11 mouse cellular contexts compared by ENCODE assay signal in the genomic region with DNA sequence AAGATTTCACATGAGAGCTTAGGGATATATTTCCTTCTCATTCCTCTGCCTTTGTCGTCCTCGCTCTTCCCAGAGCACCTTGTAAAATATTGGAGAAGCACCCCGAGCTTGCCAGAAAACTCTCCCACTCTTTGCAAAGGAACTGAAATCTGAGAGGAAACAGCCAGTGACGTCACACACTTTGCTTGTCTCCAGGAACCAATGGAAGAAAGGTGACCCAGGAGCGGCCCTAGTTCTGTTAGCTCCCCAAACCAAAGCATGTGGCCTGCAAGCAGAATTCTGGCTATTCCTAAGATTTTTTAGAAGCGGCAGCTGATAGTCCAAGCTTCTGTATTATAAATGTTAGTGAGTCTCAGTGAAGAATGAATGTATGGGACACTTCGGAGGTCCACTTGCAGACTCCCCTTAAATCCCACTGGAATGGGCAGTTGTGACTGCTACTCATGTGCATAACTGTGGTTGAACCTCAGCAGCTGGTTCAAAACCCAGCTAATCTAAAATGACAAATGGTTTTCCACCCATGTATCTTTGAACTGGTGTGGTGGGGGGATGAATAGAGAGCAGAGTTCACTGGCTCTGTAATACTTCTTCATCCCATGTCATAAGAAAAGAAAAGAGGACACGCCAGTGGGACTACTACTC. TPM values are rescaled to one million over a fixed set of nuclear protein-coding genes. Genes with fewer than 3 reads are reported as not detected.
DNase-seq lines count a peak whose midpoint lies in the region; ATAC-seq lines count a peak whose summit lies in the region.
"Had no signal": no experiment of that assay in that cellular context is flagged by ENCODE, and none has a peak within 500 bp of the region (broad histone marks: within the 10 kb centered on the region; RNA-seq: fewer than 3 reads in every experiment).

No protein-coding gene starts in this region.

- 39% methylated on average over 8 of the region's 8 CpGs for WGBS in kidney, embryonic 14.5 days
- WGBS in hindbrain, embryonic 13.5 days = 49% methylated on average over 8 of the region's 8 CpGs
- 60% methylated on average over 8 of the region's 8 CpGs for WGBS in midbrain, embryonic 15.5 days

- no peak overlapping the region for H3K27ac ChIP-seq in kidney, embryonic 14.5 days (ENCODE audit: low read depth, low read length)
- H3K27ac ChIP-seq in hindbrain, embryonic 13.5 days = peak overlapping the region; percentile 91; the same call in 1 of the 2 replicates
- H3K27ac ChIP-seq in midbrain, embryonic 15.5 days = no peak overlapping the region

- DNase-seq in kidney, postnatal 10 days = no peak
- peak; percentile 71 for DNase-seq in embryo, embryonic 11 days
- DNase-seq in right cerebral cortex, postnatal 14 days = no peak
- no peak for DNase-seq in heart, adult 11 months
- DNase-seq: cerebellum, postnatal 36 days had no signal

- H3K27me3 ChIP-seq in kidney, embryonic 14.5 days (ENCODE audit: control insufficient read depth, insufficient read depth, low read length) = 0 out of 2 replicates have a peak, but pooled peaks cover 4% of the 10 kb centered on the region
- 0 out of 2 replicates have a peak, but pooled peaks cover 3% of the 10 kb centered on the region for H3K27me3 ChIP-seq in hindbrain, embryonic 13.5 days
- 0 out of 2 replicates have a peak, but pooled peaks cover 15% of the 10 kb centered on the region for H3K27me3 ChIP-seq in midbrain, embryonic 15.5 days (replicated peaks)

- H3K4me2 ChIP-seq in kidney, embryonic 14.5 days (replicated peaks; ENCODE audit: low read depth, low read length) = peak overlapping the region; percentile 93
- H3K4me2 ChIP-seq in hindbrain, embryonic 13.5 days = peak overlapping the region; percentile 93
- H3K4me2 ChIP-seq in midbrain, embryonic 15.5 days = peak overlapping the region; percentile 96

- no peaks in the 10 kb centered on the region for H3K36me3 ChIP-seq in kidney, embryonic 14.5 days (ENCODE audit: control insufficient read depth, insufficient read depth, low read length)
- H3K36me3 ChIP-seq in hindbrain, embryonic 13.5 days = peaks cover 11% of the 10 kb centered on the region
- no peaks in the 10 kb centered on the region for H3K36me3 ChIP-seq in midbrain, embryonic 15.5 days (replicated peaks)

- no peaks in the 10 kb centered on the region for H3K9me3 ChIP-seq in kidney, embryonic 14.5 days (ENCODE audit: control insufficient read depth, low read length)
- no peaks in the 10 kb centered on the region for H3K9me3 ChIP-seq in hindbrain, embryonic 13.5 days
- no peaks in the 10 kb centered on the region for H3K9me3 ChIP-seq in midbrain, embryonic 15.5 days

- H3K4me1 ChIP-seq in kidney, embryonic 14.5 days (ENCODE audit: control insufficient read depth, insufficient read depth, low read length) = peaks cover 28% of the 10 kb centered on the region; the same call in 1 of the 2 replicates
- H3K4me1 ChIP-seq in hindbrain, embryonic 13.5 days (replicated peaks) = peaks cover 77% of the 10 kb centered on the region
- H3K4me1 ChIP-seq in midbrain, embryonic 15.5 days = peaks cover 69% of the 10 kb centered on the region

- H3K9ac ChIP-seq in kidney, embryonic 14.5 days (ENCODE audit: low read depth, low read length) = peak overlapping the region; percentile 32; the same call in 1 of the 2 replicates
- peak overlapping the region; percentile 81 for H3K9ac ChIP-seq in hindbrain, embryonic 13.5 days
- no peak overlapping the region for H3K9ac ChIP-seq in midbrain, embryonic 15.5 days

- peak overlapping the region; percentile 50 for H3K4me3 ChIP-seq in kidney, embryonic 14.5 days (ENCODE audit: low read length)
- H3K4me3 ChIP-seq in hindbrain, embryonic 13.5 days = peak overlapping the region; percentile 59
- H3K4me3 ChIP-seq in midbrain, embryonic 15.5 days = peak overlapping the region; percentile 1; the same call in 1 of the 2 replicates

- no peak for ATAC-seq in kidney, embryonic 14.5 days (ENCODE audit: low FRiP score, low TSS enrichment)
- ATAC-seq in hindbrain, embryonic 13.5 days (ENCODE audit: low FRiP score) = no peak
- no peak for ATAC-seq in midbrain, embryonic 15.5 days (replicated peaks)
- no peak for ATAC-seq in cerebellum, adult (ENCODE audit: insufficient number of reproducible peaks, low FRiP score, low TSS enrichment)
- ATAC-seq: inflammation-experienced regulatory T-cells, adult 6 months had no signal

RNA-seq across cellular contexts. Expression of a gene that starts 3.4 kb away (rescaled TPM):
- 38.1 and 70.1 TPM in 2 replicates for polyA plus RNA-seq in kidney, embryonic 14.5 days (2014; fragmentation: Nextera tagmentation; extraction: Ambion mirVana)
- polyA plus RNA-seq in hindbrain, embryonic 13.5 days (2015; fragmentation: Nextera tagmentation; extraction: Ambion mirVana) = 65.7 and 67.6 TPM in 2 replicates
- polyA plus RNA-seq in midbrain, embryonic 15.5 days (2015; fragmentation: Nextera tagmentation; extraction: Ambion mirVana) = 42.6 and 44.0 TPM in 2 replicates

RNA-seq across cellular contexts. Expression of a gene that starts 59.5 kb away (rescaled TPM):
- polyA plus RNA-seq in kidney, embryonic 14.5 days (2014; fragmentation: Nextera tagmentation; extraction: Ambion mirVana) = not detected in 2 replicates
- not detected in 2 replicates for polyA plus RNA-seq in hindbrain, embryonic 13.5 days (2015; fragmentation: Nextera tagmentation; extraction: Ambion mirVana)
- polyA plus RNA-seq in midbrain, embryonic 15.5 days (2015; fragmentation: Nextera tagmentation; extraction: Ambion mirVana) = not detected in 2 replicates
- polyA plus RNA-seq: adrenal gland, adult 2 months; inflammation-experienced regulatory T-cells, adult 6 months had no signal

Comparison
In these comparisons a context has a peak if more than half of its experiments do, and no peak if none do; other contexts are left out.
1. H3K4me3 ChIP-seq: peak in every context shown above with its lines; median percentile 59 in hindbrain, embryonic 13.5 days; 50 in kidney, embryonic 14.5 days; 1 in midbrain, embryonic 15.5 days.